Mouse (Mus musculus): ENCODE data around the gene Psmb5. TPM values are rescaled to one million over a fixed set of nuclear protein-coding genes. Genes with fewer than 3 reads are reported as not detected.

Gene Psmb5
- polyA plus RNA-seq, 1 experiment from 2014 or later, result 414 TPM

GRCm38 (mm10) chr14:54607226-54607625, 10.6 kb downstream of the Psmb5 start:
- 63% methylated on average over 8 of the region's 8 CpGs for WGBS
- no peaks in the 10 kb centered on the region for H3K9me3 ChIP-seq (ENCODE audit: control insufficient read depth, low read length)
- no peak overlapping the region for H3K9ac ChIP-seq (ENCODE audit: low read length)
- no peaks in the 10 kb centered on the region for H3K27me3 ChIP-seq (ENCODE audit: control insufficient read depth, insufficient read depth, low read length)
- no peak overlapping the region for H3K27ac ChIP-seq (ENCODE audit: low read depth, low read length)
- no peaks in the 10 kb centered on the region; the same call in 1 of the 2 replicates for H3K36me3 ChIP-seq (ENCODE audit: control insufficient read depth, insufficient read depth, low read length)
- DNase-seq (ENCODE audit: low spot score), result peak; percentile 41
- H3K4me1 ChIP-seq (replicated peaks; ENCODE audit: control insufficient read depth, insufficient read depth, low read length), result peaks cover 2% of the 10 kb centered on the region; the same call in 1 of the 2 replicates
- ATAC-seq (replicated peaks; ENCODE audit: low FRiP score), result no peak
- H3K4me3 ChIP-seq (ENCODE audit: low read depth, low read length), result no peak overlapping the region
- H3K4me2 ChIP-seq (ENCODE audit: low read depth, low read length, severe bottlenecking), result no peak overlapping the region

GRCm38 (mm10) chr14:54605752-54606321, 12.0 kb downstream of the Psmb5 start, which contains the start of gene 4931414P19Rik:
4931414P19Rik (minus strand) TSS chr14:54605993.
- H3K36me3 ChIP-seq (ENCODE audit: control insufficient read depth, insufficient read depth, low read length), result no peaks in the 10 kb centered on the region
- ATAC-seq (replicated peaks; ENCODE audit: low FRiP score), result peak; percentile 37
- 1% methylated on average over 39 of the region's 39 CpGs for WGBS
- peak; percentile 87 for DNase-seq (ENCODE audit: low spot score)
- peak within 1 kb of the TSS; percentile 55 for H3K27ac ChIP-seq (ENCODE audit: low read depth, low read length)
- peaks cover 2% of the 10 kb centered on the region; the same call in 1 of the 2 replicates for H3K4me1 ChIP-seq (replicated peaks; ENCODE audit: control insufficient read depth, insufficient read depth, low read length)
- H3K9me3 ChIP-seq (ENCODE audit: control insufficient read depth, low read length), result no peaks in the 10 kb centered on the region
- peak within 1 kb of the TSS; percentile 62 for H3K9ac ChIP-seq (ENCODE audit: low read length)
- H3K27me3 ChIP-seq (ENCODE audit: control insufficient read depth, insufficient read depth, low read length), result no peaks in the 10 kb centered on the region
- peak within 1 kb of the TSS; percentile 44 for H3K4me3 ChIP-seq (ENCODE audit: low read depth, low read length)
- peak within 1 kb of the TSS; percentile 58 for H3K4me2 ChIP-seq (ENCODE audit: low read depth, low read length, severe bottlenecking)

DNA sequence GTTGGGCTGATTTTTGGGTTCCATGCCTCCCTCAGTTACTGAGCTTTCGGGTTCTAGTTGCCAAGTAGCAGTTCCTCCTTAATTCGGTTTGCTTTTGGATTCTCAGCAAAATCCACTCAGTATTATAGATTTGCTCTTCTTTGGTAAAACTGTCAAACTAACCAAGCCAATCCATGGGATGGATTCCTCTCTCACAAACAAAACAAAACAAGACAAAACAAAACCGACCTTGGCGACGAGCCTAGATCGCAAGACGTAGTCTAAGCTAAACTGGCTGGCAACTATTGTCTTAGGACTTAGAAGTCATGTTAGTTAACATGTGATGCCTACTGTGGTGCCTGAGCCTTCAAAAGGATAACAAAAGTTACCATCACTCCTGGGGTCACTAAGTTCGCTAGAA, 14.1 kb downstream of the Psmb5 start:
- DNase-seq (ENCODE audit: low spot score) (no peak), ATAC-seq (replicated peaks; ENCODE audit: low FRiP score) (no peak)
- 86% methylated on average over 8 of the region's 8 CpGs for WGBS
- H3K9ac ChIP-seq (ENCODE audit: low read length), result no peak overlapping the region; the same call in 1 of the 2 replicates
- H3K27ac ChIP-seq (ENCODE audit: low read depth, low read length), result 0 out of 2 replicates have a peak overlapping the region, but pooled peaks have one; percentile 42
- no peaks in the 10 kb centered on the region for H3K36me3 ChIP-seq (ENCODE audit: control insufficient read depth, insufficient read depth, low read length)
- peak overlapping the region; percentile 33 for H3K4me2 ChIP-seq (ENCODE audit: low read depth, low read length, severe bottlenecking)
- H3K4me1 ChIP-seq (replicated peaks; ENCODE audit: control insufficient read depth, insufficient read depth, low read length), result peaks cover 2% of the 10 kb centered on the region; the same call in 1 of the 2 replicates
- no peaks in the 10 kb centered on the region for H3K27me3 ChIP-seq (ENCODE audit: control insufficient read depth, insufficient read depth, low read length)
- H3K9me3 ChIP-seq (ENCODE audit: control insufficient read depth, low read length), result no peaks in the 10 kb centered on the region
- H3K4me3 ChIP-seq (ENCODE audit: low read depth, low read length), result peak overlapping the region; percentile 16; the same call in 1 of the 2 replicates

GRCm38 (mm10) chr14:54603038-54603654, 14.7 kb downstream of the Psmb5 start:
- peak; percentile 99 for ATAC-seq (replicated peaks; ENCODE audit: low FRiP score)
- peak overlapping the region; percentile 56 for H3K4me3 ChIP-seq (ENCODE audit: low read depth, low read length)
- peak overlapping the region; percentile 74 for H3K27ac ChIP-seq (ENCODE audit: low read depth, low read length)
- H3K9me3 ChIP-seq (ENCODE audit: control insufficient read depth, low read length), result no peaks in the 10 kb centered on the region
- no peaks in the 10 kb centered on the region for H3K27me3 ChIP-seq (ENCODE audit: control insufficient read depth, insufficient read depth, low read length)
- H3K9ac ChIP-seq (ENCODE audit: low read length), result peak overlapping the region; percentile 89
- peak overlapping the region; percentile 48 for H3K4me2 ChIP-seq (ENCODE audit: low read depth, low read length, severe bottlenecking)
- H3K4me1 ChIP-seq (replicated peaks; ENCODE audit: control insufficient read depth, insufficient read depth, low read length), result peaks cover 2% of the 10 kb centered on the region; the same call in 1 of the 2 replicates
- under 1% methylated on average over 46 of the region's 46 CpGs for WGBS
- no peaks in the 10 kb centered on the region for H3K36me3 ChIP-seq (ENCODE audit: control insufficient read depth, insufficient read depth, low read length)
- peak; percentile 97 for DNase-seq (ENCODE audit: low spot score)

GRCm38 (mm10) chr14:54602613-54603012, 15.2 kb downstream of the Psmb5 start:
- Histone ChIP-seq H3K27me3 (ENCODE audit: control insufficient read depth, insufficient read depth, low read length) (no peaks in the 10 kb centered on the region), H3K4me2 (ENCODE audit: low read depth, low read length, severe bottlenecking) (peak overlapping the region; percentile 48), H3K9me3 (ENCODE audit: control insufficient read depth, low read length) (no peaks in the 10 kb centered on the region), H3K4me1 (replicated peaks; ENCODE audit: control insufficient read depth, insufficient read depth, low read length) (peaks cover 2% of the 10 kb centered on the region; the same call in 1 of the 2 replicates), H3K36me3 (ENCODE audit: control insufficient read depth, insufficient read depth, low read length) (no peaks in the 10 kb centered on the region), H3K9ac (ENCODE audit: low read length) (peak overlapping the region; percentile 89; the same call in 1 of the 2 replicates), H3K27ac (ENCODE audit: low read depth, low read length) (peak overlapping the region; percentile 74; the same call in 1 of the 2 replicates), H3K4me3 (ENCODE audit: low read depth, low read length) (peak overlapping the region; percentile 56)
- ATAC-seq (replicated peaks; ENCODE audit: low FRiP score) (no peak), DNase-seq (ENCODE audit: low spot score) (no peak)
- WGBS, result 46% methylated on average over 4 of the region's 4 CpGs

DNA sequence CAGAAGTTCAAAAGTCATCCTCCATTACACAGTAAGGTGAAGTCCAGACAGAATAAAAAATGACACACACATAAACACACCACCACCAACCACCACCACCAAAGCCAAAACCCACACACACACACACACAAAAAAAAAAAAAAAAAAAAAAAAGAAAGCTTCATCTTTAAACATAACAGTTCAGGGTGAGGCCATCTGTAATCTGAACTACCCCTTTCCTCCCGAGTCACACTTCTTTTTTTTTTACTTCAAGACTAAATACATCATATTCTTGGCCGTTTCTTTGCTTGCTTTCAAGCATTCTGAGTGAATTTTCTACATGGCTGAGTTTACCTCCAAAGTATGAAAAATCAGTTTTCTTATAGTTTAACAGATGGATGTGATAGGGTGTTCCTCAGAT, 16.2 kb downstream of the Psmb5 start:
- Histone ChIP-seq H3K9ac (ENCODE audit: low read length) (no peak overlapping the region), H3K9me3 (ENCODE audit: control insufficient read depth, low read length) (no peaks in the 10 kb centered on the region), H3K4me3 (ENCODE audit: low read depth, low read length) (no peak overlapping the region), H3K4me1 (replicated peaks; ENCODE audit: control insufficient read depth, insufficient read depth, low read length) (peaks cover 2% of the 10 kb centered on the region; the same call in 1 of the 2 replicates), H3K27ac (ENCODE audit: low read depth, low read length) (no peak overlapping the region), H3K27me3 (ENCODE audit: control insufficient read depth, insufficient read depth, low read length) (no peaks in the 10 kb centered on the region), H3K4me2 (ENCODE audit: low read depth, low read length, severe bottlenecking) (no peak overlapping the region), H3K36me3 (ENCODE audit: control insufficient read depth, insufficient read depth, low read length) (no peaks in the 10 kb centered on the region)
- ATAC-seq (replicated peaks; ENCODE audit: low FRiP score) (no peak), DNase-seq (ENCODE audit: low spot score) (no peak)
- WGBS, result 79% methylated on average over 2 of the region's 2 CpGs

DNA sequence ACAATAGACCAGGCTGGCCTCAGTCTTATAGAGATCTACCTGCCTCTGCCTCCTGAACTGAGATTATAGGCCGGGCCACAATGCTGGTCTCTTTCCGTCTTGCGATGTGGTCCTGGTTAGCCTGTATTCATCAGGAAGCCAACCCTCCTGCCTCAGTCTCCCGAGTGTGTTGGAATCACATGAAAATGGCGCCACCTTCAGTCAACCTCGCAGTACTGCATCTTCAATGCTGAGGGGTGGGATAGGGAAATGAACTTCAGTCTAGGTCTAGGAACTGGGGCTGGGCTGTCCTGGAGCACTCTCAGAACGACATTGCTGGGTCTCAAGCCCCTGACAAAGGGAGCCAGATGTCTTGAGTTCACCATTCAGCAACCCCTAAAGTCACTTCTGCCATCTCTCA, 20.7 kb downstream of the Psmb5 start:
- WGBS, result 85% methylated on average over 7 of the region's 7 CpGs
- no peaks in the 10 kb centered on the region; the same call in 1 of the 2 replicates for H3K9me3 ChIP-seq (ENCODE audit: control insufficient read depth, low read length)
- ATAC-seq (replicated peaks; ENCODE audit: low FRiP score), result no peak

DNA sequence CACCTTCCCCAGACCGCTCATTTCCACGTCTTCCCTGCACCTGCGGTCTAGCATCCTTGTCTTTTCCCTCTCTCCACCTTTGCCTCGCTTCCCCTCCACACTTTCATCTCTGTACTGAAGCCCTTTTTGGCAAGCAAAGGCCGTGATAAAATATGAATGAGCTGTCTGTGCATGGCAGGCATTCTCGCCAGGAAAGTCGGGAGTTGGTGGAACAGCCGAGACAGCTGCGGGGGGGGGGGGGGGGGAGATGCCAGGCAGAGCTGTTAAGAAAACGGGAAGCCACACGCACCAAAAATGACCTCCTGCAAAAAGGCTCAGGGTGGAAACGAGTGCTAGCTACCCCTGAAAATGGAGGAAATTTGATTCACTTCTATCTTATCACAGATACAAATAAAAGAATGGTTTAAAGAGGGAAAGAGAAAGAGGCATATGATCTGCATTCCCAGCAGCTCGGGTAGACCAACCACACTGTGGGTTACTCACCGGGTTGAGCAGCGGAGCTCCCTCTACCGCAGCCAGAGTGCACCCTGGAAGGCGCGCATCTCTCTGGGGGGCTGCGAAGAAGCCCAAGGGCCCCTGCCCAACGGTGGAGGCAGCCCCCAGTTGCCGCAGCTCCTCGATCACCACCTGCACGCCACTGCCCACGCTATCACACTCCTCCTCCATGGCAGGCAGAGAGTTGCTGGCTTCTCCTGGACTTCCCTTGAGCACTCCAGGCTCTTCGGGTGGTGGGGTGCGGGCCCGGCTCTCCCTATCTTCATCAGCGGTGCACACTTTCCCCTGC, 23.0 kb downstream of the Psmb5 start:
- Histone ChIP-seq H3K36me3 (ENCODE audit: control insufficient read depth, insufficient read depth, low read length) (no peaks in the 10 kb centered on the region), H3K4me3 (ENCODE audit: low read depth, low read length) (no peak overlapping the region), H3K9ac (ENCODE audit: low read length) (peak overlapping the region; percentile 8; the same call in 1 of the 2 replicates), H3K27me3 (ENCODE audit: control insufficient read depth, insufficient read depth, low read length) (no peaks in the 10 kb centered on the region), H3K27ac (ENCODE audit: low read depth, low read length) (no peak overlapping the region), H3K4me1 (replicated peaks; ENCODE audit: control insufficient read depth, insufficient read depth, low read length) (no peaks in the 10 kb centered on the region), H3K4me2 (ENCODE audit: low read depth, low read length, severe bottlenecking) (no peak overlapping the region), H3K9me3 (ENCODE audit: control insufficient read depth, low read length) (no peaks in the 10 kb centered on the region; the same call in 1 of the 2 replicates)
- ATAC-seq (replicated peaks; ENCODE audit: low FRiP score), result no peak
- peak; percentile 48 for DNase-seq (ENCODE audit: low spot score)
- 71% methylated on average over 28 of the region's 28 CpGs for WGBS

More for the DNA sequence above, 20.7 kb downstream of the Psmb5 start:
- H3K4me3 ChIP-seq (ENCODE audit: low read depth, low read length), result no peak overlapping the region
- H3K27ac ChIP-seq (ENCODE audit: low read depth, low read length), result no peak overlapping the region
- no peaks in the 10 kb centered on the region for H3K36me3 ChIP-seq (ENCODE audit: control insufficient read depth, insufficient read depth, low read length)
- H3K4me2 ChIP-seq (ENCODE audit: low read depth, low read length, severe bottlenecking), result no peak overlapping the region
- H3K9ac ChIP-seq (ENCODE audit: low read length), result no peak overlapping the region
- no peaks in the 10 kb centered on the region for H3K27me3 ChIP-seq (ENCODE audit: control insufficient read depth, insufficient read depth, low read length)
- no peaks in the 10 kb centered on the region for H3K4me1 ChIP-seq (replicated peaks; ENCODE audit: control insufficient read depth, insufficient read depth, low read length)
- no peak for DNase-seq (ENCODE audit: low spot score)

Data from forebrain, embryonic 11.5 days (tissue).